Mouse (Mus musculus) lung, postnatal 4 days (tissue): ENCODE results near the gene Xpo6.

Experiments
- DNase-seq, 2 experiments: peaks; one replicate each; pipeline ENCODE4 v3.0.0; 2021

Xpo6 gene

DNA sequence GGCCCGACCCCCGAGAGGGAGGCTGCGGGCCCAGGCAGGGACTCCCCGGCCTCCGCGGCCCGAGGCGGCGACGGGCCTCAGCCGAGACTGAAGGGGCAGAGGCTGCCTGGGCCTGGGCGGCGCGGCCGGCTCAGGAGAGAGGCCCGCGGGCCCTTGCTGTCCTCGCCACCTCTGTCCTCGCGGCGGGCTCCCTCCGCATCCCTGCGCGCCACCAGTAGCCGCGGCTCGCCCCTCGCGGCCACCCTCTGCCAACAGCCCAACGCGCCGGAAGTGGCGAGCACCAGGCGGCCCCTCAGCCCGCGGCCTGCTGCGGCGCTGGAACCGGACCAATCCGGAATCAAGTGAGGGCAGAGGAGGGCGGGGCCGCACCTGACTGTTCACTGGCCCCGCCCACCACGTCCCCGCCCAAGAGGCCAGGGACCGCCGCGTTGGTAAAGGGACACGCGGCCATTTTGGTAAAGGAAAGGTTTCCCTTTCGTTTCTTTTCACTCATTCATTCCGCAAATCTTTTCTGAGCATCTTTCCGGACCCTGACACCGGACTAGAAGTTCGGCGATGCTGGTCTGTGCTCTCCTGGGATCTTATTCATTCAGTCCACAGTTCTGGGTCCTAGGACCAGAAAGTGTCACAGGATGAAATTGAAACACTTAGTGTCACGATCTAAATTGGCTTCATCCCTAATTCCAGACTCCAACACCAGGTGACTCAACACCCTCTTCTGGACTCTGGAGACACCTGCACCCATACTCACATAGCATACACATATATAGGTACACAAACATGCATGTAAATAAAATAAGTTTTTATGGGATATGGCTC is at the start of gene Xpo6:
Gene Xpo6 (minus strand): TSS at position 324 of the 819 bp plus-strand sequence.
- DNase-seq = peak; percentile 97 to 98

DNA sequence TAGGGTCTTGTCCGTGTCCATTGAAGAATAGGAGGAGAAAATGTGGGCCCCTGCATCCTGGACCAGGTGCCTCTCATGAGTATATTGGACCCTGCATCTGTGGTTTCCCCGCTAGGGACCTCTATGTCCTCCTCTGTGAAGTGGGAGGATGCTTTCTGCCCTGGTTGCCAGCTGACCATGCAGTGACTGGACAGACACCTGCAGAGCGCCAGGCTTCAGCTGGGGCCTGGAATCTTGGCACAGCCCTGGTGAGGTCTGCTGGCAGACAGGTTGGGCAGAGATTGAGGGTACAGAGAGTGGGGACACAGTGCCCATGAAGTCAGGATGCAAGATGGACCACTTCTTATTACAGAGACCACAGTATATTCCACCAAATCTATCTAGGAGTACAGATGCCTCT is 49.7 kb upstream of the Xpo6 start:
- no peak for DNase-seq

DNA sequence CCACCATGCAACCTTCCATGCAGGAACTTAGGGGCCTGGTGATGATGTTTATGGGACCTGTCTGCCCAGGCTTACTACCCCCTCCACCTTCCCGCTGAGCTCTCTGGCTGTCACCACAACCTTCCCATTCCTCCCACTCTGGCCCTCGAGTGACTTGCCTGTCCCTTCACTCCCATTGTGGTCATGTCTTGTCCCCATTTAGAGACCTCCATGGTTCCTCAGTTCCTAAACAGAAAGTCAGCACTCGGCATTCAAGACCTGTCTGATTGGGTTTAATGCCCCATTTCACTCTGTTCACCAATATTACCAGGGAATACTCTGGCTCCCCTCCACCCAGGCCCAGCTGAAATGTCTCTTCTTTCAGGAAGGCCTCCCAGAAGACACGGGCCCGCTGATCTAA is 48.8 kb upstream of the Xpo6 start:
- no peak for DNase-seq

DNA sequence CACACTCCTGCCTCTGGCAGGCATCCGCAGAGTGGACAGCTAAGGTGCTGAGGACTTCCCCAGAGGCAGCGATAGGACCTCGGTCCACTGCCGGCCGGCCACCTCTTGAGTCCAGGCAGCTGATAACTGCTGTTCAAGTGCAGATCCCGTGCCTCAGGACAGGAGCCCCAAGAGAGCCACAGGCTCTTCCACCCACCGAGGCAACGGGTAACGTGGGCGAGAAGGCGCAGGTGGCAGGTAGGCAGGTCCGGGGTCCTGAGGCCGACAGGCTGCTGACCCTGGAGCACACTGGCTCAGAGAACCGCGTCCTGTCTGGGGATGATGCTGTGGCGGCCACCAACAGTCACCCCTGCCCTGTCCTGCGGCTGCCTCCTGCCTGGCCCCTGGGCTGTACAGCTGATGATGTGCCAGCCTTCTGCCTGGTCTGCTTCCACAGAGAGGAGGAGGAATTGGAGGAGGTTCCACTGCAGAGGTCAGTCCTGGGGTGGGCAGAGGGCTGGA is 48.4 kb upstream of the Xpo6 start:
- no peak for DNase-seq

DNA sequence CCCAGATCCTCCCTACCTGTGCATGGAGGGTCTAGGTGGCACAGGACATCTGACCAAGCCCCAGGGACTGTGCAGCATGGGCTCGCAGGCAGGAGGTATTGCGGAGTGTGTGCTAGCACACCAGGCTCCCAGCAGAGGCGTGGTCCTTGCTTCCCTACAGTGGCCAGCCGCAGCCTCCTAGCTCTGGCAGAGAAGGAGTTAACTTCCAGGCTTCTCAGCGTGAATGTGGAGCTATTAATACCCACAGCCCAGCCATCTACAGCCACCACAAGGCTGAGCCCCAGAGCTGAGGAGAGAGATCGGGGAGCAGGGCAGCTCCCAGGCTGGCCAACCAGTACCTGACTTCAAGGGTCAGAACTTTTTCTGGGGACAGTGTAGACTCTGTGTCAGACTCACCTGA is 47.8 kb upstream of the Xpo6 start:
- no peak for DNase-seq

DNA sequence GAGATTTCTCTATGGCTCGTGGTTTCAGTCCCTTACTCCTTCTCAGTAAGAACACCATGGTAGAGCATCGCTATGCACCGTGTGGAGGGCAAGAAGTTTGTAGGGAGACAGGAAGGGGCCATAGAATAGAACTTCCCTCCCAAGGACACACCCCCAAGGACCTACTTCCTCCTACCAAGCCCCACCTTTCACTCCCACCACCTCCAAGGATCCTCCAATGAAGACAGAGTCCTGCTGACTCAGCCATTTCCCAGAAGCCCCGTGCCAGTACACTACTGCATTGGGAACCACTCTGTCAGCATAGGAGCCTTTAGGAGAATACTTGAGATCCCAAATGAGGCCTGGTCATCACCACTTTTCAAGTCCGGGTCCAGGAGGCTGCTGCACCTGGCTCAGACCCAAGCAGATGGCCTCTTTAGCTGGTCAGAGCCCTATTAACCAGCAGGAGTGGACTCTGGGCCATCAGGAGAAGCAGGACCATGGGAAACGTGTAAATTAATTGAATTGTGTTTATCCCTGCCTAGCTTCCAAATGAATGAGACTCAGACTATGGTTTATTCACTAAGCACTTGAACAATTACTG is 44.0 kb upstream of the Xpo6 start:
- no peak for DNase-seq

DNA sequence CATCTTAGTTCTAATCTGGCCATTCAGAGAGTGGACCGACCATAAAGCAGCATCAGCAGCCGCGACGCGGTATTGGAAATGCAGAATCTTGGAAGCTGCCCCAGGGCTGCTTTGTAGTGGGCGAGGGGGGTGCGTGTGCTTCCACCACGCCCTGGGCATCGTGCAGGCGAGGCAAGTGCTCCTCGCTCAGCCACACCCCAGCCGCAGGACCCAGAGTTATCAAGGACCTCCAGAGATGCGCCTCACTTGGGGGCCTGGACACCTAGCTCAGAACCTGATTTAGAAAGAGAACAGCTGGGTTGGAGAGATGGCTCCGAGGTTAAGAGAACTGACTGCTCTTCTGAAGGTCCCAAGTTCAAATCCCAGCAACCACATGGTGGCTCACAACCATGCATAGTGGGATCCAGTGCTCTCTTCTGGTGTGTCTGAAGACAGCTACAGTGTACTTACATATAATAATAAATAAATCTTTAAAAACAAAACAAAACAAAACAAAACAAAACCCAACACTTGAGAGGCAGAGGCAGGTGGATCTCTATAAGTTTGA is 40.6 kb upstream of the Xpo6 start:
- no peak for DNase-seq

DNA sequence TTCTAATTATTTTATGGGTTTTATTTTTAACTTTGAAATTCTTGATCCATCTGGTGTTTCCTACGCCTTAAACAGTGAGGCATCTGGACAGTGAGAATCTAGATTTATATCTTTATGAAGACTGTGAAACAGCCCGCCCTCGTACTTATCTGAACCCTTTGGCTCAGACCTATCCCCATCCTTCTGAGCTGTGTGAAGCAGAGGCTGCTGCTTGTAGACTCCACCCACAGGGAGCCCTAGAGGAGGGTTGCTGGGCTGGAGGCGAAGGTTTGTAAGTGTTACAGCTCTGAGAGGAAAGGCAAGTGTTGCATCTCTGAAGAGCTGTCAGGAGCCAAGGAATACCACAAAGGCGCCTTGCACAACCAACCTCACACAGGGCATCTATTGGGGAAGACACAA is 36.5 kb upstream of the Xpo6 start:
- DNase-seq = no peak

DNA sequence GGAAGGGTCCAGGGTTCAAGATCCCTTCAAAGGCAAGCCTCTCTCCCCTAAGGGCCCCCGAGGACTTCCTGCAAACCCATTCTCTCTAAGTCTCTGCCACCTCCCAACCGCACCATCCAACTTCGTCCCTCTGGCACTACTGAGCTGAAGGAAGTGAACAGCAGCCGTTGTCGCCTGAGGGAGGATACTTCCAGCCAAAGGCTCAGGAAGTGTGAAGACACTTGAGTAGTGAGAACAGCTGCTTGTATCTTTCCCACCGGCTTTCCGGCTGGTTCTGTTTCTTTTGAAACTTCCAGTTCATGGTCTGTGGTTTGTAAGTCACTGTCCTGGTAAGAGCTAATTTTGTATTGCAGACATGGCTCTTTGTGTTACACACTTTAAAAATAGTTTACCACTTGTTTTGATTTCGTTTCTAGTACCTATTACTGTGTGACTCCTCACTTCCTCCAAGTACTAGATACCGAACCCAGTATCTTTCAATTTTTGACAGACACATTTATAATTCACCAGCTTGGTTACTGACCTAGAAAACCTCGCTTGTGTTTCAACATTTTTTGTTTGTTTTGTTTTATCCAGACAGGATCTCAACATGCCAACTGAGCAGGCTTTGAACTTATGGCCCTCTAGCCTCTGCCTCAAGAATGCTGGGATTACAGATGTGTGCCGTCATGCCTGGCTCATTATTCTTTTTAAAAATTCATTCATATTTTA is 35.9 kb upstream of the Xpo6 start:
- no peak for DNase-seq

DNA sequence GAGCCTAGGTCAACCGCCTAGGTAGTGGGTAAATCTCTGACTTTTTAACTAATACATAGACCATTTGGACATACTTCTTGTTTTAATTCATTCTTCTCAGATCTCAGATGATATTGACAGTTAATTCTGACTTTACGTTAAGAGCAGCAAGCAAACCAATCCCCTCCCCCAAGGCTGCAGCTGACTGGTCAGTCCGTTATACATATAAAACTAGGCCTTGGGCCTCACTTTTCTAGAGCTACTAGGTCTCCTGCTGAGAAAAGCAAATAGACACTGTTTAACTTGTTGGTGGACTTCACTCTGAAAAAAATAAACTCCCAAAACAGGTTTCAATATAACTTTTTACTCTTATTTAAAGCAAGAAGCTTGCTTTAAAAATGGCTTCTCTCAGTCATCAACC is 34.3 kb upstream of the Xpo6 start:
- no peak for DNase-seq

DNA sequence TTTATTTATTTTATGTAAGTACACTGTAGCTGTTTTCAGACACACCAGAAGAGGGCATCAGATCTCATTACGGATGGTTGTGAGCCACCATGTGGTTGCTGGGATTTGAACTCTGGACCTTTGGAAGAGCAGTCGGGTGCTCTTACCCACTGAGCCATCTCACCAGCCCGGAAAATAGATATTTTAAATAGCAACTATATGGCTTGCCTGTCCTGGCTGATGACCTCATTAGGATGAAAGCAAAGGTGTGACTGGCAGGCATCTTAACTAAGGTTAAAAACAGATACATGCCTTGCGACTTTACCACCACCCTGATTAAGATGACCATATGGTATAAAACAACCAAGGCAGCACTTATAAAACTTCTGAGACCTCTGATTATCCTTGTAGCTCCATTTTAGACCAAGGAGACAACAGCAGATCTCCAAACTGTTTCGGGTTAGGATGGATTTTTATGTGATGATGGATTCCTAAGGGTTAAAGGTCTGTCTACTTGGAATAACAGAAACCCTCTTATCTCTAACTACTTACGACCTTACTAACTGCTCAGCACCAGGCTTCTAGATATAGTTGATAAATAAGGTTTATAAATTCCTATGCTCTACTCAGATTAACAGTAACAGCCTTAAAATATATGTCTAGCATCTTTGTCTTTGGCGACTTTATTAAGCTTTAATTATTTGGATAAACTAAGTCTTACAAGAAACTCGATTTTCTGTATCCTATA is 32.2 kb upstream of the Xpo6 start:
- DNase-seq = no peak

DNA sequence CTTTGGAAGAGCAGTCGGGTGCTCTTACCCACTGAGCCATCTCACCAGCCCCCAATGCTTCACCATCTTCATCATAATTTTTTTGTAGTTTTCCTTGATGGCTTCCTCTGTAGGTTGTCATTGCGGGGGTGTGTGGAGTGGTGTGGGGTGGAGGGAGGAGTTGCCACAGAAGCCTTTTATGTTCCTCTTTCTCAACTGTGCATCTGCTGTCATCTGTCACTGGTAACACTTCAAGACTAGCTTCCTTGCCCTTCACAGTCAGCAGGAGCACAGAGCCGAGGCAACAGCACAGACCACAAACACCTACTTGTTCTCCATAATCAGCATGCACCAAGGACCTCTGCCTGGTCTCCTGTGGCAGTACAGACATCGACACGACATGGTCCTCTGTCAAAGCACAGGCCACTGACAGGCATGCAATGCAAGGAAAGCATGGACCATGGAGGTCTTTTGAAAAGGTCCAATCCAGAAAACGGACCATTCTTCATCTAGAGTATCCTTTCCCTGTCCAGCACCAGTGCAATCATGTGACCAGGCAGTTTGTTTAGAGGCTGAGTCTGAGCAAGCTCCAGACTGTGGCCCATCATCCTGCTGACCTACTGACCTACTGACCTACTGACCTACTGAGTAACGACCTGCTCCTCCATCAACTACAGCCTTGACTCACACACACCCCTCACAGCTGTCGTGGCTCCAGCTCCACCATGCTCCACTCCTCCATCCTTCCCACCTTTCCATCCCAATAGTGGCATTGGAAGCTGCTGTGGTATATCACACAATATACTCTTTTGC is 30.3 kb upstream of the Xpo6 start:
- DNase-seq = peak in 1 of 2 experiments; percentile 8

DNA sequence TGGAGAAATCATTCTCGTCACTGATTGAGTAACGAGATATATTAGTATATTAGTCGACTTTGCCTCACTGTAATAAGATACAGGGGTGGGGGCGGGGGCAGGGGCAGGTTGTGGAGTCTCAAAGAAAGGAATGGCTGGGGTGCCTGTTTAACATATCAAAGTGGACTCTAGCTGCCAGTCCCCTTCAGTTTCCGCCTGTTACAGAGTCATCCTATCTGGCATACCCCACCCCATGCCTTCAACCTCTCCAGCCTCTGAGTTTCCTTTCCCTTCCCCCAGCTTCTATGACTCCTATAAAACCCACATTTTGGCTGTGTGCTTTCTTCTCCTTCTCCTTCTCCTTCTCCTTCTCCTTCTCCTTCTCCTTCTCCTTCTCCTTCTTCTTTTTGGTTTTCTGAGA is 25.8 kb upstream of the Xpo6 start:
- no peak for DNase-seq

DNA sequence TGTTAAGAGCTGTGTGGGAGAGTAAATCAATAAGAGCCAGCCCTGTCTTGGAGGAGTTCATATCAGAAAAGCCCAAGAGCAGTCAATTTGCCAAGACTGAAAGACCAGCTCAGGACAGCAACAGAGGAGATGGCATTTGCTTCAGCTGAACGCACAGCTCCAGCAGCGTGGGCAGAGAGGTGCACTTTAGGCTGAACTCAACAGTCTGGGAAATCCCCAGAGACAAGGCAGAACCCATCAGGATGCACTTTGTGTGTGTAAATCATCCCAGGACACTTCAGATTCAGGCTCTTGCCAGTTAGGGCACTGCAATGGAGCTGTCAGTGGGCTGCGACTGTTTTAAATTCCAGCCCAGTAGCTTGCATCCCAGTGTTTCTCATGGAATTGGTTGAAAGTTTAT is 22.5 kb upstream of the Xpo6 start:
- DNase-seq = no peak

DNA sequence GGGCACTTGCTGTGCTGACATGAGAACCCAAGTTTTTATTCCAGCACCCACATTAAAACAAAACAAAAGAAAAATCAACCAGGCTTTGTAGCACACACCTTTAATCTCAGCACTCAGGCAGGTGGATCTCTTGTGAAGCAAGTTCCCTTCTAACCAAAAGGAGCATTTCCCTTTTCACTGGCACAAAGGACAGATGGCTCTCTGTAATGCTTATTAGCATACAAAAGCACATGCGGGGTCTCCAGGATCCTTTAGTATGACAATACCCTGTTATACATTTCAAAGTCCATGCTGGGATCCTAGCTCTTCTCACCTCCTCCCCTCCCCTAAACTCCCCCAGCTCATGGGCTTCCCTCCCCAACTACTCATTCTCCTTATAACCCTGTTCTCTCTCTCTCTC is 20.3 kb upstream of the Xpo6 start:
- no peak for DNase-seq

DNA sequence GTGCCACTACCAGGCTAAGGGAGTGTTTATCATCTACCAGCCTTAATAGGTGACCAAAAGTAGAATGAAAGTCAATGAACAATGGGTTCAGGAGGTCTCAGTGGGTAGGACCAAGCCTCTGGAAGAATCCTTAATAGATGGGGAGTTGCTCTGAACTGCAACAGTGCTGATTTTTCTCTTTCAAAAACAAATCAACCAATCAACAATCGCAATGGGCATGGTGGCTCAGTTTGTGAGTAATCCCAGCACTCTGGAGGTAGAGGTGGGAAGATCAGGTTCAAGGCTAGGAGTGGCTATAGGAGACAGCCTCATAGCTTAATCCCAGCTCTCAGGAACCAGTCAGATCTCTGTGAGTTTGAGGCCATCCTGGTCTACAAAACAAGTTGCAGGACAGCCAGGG is 18.0 kb upstream of the Xpo6 start:
- DNase-seq = no peak

DNA sequence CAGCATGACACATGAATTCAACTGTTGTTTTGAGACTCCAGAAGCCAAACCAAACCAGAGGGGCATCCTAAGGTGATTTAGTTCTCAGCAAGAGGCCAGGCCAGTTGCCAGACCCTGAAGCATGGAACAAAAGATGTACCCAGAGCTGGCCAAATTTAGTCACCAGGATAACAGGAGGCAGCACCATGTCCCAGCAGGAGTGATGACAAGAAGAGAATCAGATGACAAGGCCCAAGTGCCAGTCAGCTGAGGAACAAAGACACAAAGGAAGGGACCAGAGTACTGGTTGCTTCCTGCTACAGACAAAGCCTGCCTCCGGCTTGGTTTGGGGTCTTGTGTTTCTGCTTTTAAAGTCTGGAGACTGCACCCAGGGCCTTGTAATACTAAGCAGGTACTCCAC is 16.6 kb upstream of the Xpo6 start:
- no peak for DNase-seq

DNA sequence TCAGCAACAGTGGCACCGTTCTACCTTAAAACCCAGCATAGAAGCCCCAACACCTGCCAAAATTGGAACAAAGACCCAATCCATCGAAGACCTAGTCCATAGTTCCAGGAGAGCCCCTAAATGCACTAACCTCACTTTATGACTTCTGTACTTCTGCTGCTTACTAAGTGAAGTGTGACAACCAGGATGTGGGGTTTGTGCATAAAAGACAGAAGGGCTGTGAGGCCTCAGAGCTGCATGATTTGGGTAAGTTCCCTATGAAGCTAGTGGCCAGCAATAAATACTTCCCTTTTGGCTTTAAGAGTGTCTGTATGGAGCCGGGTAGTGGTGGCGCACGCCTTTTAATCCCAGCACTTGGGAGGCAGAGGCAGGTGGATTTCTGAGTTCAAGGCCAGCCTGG is 10.6 kb upstream of the Xpo6 start:
- no peak for DNase-seq

DNA sequence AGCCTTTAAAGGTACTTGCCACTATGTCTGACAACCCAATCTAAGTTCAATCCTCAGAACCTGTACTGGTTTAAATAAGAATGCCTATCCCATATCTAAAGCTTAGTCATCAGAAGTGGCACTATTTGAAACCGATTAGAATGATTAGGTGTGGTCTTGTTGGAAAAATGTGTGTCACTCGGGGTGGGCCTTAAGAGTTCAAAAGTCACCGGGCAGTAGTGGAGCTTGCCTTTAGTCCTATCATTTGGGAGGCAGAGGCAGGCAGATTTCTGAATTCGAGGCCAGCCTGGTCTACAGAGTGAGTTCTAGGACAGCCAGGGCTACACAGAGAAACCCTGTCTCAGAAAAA is 670 bp upstream of the Xpo6 start:
- no peak for DNase-seq

DNA sequence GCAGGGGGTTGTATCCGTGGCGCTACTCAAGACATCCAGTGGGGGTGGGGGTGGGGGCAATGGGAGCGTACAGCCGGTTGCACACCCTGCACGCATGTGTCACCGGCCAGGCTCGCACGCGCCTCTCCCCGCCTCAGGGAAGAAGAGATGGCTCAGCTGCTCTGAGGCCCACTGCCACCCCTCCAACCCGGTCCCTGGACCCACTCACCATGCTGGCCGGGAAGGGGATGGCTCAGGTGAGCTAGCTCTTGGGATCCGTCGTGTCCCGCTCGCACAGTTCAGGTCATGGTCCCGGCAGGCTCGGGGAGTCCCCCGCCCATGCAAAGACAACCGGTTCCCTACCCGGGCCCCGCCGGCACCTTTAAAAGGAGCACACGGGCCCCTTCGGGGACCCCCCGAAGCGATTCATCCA is 604 bp downstream of the Xpo6 start:
- DNase-seq = peak; percentile 53 to 62

DNA sequence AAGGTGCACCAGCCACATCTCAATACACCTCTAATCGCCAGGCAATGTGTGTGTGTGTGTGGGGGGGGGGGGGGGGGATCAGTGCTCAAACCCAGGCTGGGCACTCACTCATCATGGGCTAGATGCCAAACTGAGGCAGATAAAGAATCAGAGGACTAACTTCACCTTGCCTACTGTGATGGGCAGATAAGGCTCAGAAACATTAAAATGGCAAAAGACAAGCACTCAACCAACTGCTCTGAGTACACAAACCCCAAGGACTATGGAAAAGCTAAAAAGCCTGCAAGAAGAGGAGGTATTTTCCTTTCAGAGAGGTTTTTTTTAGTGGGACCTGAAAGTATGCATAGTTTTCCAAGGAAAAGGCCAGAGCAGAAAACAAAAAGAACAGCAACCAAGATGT is 1.4 kb downstream of the Xpo6 start:
- no peak for DNase-seq

DNA sequence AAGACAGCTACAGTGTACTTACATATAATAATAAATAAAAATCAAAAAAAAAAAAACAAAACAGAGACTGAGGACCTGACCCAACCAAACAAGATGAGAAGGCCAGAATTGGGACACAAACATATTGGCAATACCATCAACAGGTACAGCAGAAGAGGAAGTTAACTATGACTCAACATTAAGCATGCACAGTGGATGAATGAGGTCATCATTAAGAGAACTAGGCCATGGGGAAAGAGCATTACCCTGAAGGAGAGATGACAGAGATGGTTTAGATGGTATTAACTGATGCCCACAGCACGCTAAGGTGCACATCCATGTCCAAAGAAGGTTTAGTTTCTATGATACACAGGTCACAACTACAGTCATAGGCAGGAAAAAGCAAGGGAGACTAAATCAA is 6.1 kb downstream of the Xpo6 start:
- no peak for DNase-seq
